Mouse (Mus musculus) testis, postnatal 10 days (tissue): ENCODE data around the gene Rsrc1.

Experiments used
- DNase-seq: peaks from one replicate; pipeline ENCODE4 v3.0.0; 2021; ENCODE audit warnings: low spot score

Rsrc1 gene

DNA sequence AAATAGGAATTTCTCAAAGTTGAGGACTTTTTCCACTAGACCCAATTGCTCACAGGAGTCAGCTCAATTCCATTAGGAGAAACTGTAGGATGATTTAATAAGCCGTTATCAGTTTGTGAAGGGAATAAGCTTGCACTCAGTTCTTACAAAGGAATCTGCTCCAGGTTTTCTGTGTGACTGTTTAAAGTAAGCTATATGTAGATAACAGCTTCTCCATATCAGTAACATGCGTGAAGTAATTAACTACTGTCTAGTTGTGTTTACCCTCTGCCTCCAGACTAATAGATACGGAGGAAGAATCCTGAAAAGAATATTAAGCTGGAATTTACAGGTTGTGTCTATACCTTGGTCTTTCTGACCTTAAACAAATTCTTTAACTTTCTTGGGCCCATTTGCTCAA lies 299.1 kb downstream of the Rsrc1 start:
- DNase-seq = no peak

DNA sequence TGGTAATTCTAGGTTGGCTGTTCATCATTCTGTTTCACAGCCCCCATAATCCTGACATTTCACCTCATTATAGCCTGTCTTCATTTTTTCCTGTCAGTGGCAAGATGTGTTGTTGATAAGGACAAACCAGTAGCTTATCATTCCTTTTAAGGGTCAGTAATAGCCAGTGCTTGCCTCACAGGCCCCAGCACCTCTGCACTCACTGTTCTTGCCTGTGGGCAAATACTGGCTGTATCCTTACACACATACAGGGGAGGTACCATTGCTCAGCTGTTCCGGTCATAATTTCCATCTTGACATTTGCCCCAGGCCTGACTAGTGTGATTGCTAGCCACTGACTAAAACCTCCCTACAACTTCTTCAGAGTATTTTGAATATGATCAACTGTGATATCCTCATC lies 302.8 kb downstream of the Rsrc1 start:
- DNase-seq = no peak

DNA sequence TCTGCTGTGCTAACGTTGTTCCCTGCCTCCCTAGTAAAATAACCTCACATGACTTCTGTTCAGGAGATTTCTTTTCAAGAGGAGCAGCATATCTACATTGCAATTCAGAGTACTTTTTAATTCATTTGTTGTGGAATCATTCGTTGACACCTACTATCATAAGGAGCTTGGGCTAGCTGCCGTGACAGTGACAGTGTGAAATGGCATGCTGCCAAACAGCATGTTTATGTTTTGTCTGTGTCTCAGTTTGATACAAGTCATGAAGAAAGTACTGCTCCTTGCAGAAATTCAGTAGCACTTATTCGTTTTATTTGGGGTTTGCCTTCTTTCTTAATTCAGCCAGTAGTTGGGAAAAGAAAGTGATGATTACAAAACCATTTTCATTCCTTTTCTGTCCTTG lies 303.7 kb downstream of the Rsrc1 start:
- no peak for DNase-seq

DNA sequence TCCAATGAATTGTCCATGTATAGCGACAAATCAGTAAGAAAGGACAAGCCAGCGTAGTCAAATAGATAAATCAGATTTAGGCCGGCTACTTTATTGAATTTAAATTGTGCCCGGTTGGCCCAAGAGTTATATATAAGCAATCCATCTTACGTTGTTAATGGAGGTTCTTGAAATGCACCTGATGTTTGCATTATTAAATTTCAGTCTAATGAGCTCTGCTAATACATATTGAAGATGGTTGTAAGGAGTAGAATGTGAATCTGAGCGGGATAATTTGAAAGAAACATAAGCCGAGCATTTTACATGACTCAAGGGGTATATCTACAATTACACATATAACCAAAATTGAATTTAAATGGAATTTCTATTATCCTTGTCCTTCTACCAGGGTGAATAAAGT lies 307.5 kb downstream of the Rsrc1 start:
- DNase-seq = no peak

DNA sequence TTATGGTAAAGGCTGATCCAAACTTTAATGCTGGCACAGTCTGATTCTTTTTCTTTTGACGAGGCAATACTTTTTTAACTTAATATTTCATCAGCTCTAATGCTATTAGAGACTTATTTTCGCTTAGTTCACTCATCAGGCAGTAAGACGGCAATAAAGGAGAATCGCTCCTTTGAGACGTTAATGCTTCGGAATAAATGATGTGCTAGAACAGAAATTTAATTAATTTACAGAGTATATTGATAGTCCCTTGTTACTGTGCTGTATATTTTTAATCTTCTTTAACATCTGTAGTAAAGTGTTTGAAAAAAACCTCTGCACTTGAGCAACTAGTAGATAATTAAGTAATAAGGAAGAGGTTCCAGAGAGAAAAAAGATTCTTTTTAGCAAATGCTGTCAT lies 308.3 kb downstream of the Rsrc1 start:
- DNase-seq = no peak

DNA sequence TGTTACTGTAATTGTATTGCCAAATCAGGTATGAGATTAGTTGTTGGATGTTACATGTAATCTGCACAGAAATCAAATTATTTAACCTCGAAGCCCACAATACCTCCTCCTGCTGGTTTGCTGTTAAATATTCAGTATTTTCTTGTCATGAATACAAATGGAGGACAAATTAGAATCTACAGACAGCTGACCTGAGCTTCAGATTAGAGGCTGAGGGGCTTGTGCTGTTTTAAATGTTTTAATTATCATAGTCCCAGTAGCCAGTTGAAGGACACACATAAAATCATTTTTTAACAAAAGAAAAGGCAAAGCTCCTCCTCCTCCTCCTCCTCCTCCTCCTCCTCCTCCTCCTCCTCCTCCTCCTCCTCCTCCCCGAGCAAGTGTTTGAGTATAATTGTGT lies 327.5 kb downstream of the Rsrc1 start:
- DNase-seq = no peak

DNA sequence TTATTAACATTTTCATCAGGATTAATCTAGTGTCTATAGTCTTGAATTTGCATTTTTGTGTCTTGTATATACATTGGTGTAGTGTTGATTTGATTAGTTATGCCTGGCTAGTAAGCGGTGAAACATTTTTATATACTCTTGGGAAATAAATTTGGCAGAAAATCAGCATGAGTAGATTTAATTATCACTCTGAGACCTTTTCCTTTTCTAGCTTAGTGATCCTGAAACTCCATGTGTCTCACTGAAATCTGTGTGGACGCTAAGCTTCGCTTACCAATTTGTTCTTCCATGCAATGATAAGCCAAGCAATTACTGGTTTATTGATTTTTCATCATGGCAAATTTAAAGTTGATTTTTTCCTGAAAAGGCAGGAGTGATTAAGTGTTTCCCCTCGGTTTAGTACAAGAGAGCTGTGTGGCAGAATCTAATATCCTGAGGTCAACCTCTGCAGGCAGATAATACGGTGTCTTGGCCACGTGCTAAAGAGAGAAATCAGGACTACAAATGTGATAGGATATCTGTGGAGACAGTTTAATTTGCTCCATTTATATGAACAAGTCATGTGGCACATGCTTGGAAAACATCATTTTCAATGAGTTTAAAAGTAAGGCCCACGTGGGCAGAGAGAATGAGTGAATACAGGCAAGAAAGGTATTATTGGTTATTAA lies 328.6 kb downstream of the Rsrc1 start:
- no peak for DNase-seq

DNA sequence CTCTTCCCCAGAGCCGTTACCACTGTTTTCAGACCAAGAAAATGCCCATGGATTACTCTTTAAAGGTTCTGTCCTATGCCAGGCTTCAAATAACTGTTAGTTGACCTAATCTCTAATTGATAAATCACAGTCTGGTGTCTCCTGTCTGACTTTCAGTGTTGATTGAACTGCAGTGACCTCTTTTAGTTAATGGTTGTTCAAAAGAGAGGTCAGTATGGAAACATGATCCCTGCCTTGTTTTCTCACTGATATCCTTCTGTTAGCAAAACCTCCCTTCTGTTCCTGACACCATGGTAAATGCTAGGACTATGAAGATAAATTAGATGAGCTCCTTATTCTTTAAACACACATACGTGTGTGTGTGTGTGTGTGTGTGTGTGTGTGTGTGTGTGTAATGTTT lies 330.2 kb downstream of the Rsrc1 start:
- DNase-seq = no peak

DNA sequence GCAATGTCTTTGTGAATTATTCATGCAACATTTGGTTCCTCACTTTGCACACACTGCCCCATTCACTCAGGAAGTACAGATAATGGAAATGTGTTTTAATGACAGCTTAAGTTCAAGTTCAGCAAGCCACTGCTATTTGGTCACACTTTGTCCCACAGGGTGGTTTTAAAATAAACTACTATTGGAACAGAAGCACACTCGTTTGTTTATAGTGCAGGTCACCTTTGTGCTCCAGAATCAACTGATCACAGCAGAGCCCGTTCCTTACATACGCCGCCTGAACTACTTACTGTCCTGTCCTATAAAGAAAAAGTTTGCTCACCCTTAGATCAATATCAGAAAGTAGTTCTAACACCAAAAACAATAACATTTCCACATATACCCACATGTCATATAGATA lies 341.2 kb downstream of the Rsrc1 start:
- no peak for DNase-seq

DNA sequence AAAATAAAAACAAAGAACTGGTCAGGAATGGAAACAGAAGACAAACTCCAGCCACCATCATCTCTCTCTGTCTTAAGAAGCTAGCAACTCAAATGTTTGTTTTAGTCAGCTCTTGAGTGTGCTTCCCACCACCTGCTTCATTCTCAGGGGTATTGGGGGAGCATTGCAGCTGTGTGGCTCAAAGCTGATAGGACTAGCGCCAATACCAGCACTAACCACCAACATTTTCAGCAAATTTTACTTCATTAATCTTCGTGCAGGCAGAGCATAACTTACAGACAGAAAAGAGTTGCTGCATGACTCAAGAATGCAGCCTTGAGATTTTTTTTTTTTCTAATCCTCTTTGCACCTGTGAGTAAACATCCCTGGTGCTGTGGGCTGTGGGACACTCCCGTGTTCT lies 358.4 kb downstream of the Rsrc1 start:
- no peak for DNase-seq

DNA sequence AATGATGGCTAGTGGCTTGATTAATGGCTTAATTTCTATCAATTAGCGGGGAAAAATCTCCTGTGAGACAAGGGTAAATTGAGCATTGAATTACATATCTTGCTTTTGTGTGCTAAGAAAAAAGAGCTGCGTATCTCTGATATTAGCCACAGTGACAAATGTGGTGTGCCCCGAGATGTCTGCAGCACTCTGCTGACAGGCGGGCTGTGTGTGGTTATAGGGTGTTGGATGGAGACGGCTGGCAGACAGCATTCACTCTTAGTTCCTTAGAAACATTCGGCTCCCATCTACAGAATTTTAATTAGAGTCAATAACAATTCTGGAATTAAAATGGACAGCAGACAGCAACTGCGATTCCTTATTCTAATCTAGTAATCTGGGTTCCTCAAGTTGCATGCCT lies 359.7 kb downstream of the Rsrc1 start:
- DNase-seq = no peak

DNA sequence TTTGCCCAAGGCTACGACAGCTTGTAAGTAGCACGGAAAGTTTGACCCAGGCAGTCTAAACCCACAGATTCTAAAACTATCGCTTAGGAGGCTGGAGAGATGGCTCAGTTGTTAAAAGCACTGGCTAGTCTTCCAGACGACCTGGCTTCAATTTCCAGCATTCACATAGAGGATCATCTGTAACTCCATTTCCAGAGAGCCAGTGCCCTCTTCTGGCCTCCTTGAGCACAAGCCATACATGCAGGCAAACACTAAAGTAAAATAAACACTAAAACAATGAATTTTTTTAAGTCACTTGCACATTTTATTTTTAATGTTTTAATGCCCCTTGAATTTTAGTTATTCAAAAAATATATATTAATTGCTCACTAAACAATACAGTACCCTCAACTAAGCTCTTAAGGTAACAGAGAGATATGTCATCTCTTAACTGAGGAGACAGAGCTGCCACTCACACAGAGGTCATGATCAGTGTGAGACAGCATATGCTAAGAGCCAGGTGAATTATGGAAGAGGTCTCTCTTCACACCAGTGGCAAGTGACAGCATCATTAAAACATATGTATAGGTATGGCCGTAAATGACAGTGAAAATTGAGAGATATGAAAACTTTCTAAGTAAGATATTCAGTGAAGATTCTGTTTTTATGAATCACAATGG lies 361.9 kb downstream of the Rsrc1 start:
- no peak for DNase-seq

DNA sequence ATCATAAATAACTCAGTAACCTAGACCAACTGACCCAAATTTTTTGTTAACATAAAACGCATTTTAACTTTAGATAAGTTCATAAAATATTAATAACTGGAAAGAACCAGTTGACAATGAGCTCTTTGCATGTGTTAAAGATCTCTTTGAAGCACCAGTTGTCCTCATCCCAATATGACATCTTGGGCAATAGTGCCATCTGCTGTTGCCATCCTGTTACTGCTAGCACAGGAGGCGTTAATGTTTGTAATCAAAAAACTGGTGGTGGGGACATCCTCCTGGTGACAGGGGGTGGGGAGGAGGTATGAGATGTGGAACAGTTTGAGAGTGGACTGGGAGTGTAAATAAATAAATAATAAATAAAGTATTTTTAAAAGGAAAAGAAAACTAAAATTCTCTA lies 363.4 kb downstream of the Rsrc1 start:
- peak; percentile 68 for DNase-seq

DNA sequence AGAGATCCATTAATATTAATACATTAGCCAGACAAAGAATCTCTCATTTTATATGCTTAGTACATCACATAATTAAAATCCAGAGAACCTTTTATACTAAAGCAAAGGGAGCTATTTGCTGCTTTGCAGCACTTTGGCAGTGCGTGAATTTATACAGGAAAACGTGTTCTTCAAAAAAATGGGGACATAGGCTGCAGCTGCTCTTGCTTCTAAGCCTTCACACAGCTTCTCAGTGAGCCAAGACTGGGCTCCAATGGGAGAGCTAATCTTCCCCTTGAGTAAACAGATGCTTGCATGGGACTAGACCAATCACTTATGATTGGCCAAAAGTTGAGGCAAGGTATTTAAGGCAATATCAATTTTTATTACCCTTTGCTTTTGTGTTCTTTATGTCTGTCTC lies 365.5 kb downstream of the Rsrc1 start:
- no peak for DNase-seq

DNA sequence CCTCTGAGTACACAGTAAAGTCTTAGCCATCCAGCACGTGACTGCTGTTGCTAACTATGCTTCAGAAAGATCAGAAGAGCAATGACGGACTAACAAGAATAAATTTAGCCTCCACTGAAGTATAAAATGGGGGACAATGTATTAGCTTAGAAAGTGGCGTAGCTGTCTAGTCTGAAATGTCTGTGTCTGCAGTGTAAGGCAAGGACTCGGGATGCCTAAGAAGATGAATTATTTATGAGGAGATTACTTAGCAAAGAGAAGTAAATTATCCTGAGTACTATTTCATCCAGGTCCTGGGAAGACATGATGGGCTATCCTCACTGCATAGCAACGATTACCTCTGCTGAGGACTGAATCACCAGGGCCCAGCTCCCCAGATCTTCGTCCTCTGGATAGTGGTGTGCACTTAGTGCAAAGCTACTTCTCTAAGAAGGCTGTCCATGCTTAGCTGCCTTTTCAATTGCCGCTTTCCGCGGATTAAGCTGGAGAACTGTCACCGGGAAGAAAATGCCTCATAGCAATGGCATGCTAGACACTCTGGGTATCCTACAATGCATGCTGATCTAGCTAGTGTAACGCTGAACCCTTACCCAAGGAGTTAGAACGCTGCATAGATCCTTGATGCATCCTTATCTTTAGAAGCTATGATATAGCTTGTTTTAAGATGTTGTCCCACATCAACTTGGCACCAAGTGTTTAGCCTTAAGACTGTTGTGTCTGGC lies 370.4 kb downstream of the Rsrc1 start:
- DNase-seq = no peak

DNA sequence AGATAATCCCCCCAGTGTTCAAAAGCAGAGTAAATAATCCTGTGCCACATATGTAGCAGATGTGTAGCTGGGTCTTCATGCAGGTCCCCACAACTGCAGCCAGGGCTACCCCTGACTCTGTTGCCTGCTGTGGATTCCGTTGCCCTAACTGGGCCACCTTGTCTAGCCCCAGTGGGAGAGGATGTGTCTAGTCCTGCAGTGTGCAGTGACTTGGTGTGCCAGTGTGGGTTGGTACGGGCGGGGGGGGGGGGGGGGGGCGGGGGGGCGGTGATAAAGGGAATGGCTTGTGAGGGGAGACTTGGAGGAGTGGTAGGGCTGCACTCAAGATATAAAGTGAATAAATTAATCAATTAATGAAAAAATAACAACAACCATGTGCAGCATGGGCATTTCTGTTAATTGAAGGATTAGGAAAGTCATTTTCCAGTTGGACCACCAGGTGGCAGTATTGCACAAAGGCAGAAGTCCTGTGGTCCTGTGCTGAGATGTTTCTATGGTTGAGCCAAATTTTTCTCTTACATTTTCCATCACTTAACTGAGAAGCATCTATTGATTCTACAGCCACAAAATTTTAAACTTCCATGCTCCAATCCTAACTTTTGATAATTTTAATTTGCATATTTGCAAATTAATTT lies 371.1 kb downstream of the Rsrc1 start:
- peak; percentile 51 for DNase-seq

DNA sequence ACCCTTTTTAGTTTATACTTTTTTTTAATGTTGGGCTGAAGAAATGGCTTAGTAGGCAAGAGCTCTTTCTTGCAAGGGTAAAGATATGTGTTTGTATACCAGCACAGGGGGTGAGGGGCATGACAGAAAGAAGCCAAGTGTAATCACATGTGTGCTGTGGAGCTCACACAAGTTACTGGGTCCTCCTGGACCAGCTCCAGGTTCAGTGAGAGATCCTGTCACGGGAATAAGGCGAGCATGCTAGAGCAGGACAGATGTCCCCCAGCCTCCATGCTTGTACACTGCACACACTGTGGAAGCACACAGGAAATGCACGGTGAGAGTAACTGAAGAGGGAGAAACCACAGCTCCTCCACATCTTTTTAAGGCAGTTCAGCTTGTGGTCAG lies 371.6 kb downstream of the Rsrc1 start:
- DNase-seq = no peak

DNA sequence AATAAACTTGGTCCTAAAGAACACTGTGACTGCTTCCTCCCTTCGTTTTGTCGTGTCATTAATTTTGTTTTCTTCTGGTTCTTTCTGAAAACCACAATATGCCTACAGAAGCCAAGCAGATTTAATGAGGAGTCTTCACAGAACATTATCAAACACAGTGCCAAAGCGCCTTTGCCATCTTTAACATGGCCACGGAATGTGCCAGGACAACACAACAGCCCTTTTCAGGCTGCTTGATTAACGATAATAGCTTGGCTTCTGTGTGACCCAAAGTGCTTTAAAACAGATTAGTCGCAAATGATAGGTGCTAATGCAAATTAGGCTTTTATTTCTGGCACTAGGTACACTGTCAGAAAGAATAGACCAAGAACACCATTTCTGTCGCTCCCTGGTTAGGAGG lies 377.2 kb downstream of the Rsrc1 start:
- no peak for DNase-seq

DNA sequence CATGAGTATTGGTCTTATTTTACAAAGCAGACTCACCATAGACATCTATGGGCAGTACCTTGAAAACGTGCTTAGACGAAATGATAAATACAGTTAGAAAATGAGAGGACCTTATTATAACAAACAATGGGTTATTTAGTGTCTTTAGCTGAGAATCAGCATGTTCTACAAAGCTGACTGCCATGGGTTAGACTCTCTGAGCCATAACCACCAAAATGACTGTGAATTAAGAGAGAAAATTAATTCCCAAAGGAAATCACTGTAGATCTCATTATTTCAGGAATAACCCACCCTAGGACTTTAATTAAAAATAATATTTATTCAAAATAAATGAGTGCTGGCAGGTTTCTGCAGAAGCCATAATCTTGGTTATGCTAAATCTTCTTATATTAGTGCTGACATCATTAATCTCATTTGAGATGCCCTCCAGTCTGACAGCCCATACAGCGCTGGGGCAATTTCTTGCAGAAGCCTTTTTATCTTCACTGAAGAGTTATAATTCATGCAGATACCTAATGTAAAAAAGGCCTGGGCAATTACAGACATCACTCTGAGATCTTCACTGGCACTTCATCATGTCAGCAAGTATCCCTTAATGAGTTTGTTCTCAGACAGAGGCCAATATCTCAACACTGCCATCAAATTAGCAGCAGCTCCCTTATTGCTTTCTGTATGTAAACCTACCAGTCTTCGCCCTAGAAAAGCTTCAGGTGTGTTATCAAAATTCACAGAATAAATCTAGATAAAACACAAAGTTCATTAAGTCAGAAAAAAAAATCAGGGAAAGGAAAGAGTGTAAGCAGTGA lies 385.1 kb downstream of the Rsrc1 start:
- DNase-seq = no peak

DNA sequence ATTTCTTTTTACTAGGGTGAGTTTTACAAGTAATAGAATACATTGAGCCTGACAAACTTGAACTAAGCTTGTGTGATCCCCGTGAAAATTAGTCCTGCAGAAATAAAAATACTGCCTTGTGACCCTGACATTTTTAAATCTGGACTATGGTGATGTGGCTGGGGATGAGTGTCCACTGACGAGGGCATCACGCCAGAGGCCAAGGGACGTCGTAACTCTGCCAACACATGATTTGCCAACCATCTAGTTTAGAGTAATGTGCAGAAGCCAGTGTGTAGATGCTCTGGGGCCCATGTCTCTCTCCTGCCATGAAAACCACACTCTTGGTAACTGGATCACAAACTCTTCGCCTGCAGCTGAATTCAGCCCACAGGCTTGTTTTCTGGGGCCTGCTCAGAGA lies 386.3 kb downstream of the Rsrc1 start:
- no peak for DNase-seq

DNA sequence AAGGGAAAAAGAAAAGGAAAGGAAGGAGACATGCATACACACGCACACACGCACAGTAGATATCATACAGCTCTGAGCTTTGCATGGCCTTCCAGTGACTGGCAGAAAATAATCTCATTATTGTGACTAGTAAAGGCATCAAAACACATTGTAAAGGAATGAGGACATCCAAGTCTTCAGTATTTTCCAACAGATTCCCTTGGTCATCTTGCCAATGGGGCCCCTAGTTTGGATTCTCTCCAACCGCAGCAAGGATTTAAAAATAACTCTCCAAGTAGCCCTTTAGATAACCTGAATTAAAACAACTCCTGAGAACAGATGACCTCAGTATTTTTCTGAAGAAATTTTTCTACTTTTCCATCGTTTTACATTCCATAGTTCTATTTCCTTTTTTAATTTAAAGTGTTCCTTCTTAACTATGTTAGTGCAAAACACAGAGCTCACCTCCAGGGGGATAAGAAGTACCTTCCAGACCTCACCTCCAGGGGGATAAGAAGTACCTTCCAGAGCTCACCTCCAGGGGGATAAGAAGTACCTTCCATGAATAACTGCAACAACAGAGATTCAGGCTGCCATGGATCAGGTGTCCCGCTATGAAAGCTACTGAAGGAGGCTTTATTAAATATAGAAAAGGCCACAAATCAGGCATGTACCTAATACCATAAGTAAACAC lies 388.4 kb downstream of the Rsrc1 start:
- no peak for DNase-seq

DNA sequence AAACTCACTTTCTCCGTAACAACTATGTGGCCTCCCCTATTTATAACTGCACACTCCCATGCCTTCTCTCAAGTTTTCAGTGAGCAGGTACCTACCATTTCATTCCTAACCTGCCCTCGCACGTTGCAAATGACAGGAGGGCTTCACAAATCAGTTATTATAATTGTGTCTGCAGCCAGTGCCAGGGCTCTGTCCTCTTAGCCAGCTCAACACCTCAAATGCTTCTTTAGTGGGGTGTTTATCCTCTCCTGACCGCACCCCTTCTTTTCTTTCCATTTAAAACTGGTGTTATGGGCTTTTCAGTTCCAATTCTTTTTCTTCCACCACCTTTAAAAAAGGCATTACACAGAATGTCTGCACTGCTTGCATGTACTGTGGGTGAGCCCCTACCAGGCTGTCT lies 391.0 kb downstream of the Rsrc1 start:
- no peak for DNase-seq
